Mouse (Mus musculus): ENCODE data around the gene Gtf3c4.

GRCm38 (mm10) chr2:28781310-28781709, 58.9 kb downstream of the Gtf3c4 start:
- TF ChIP-seq CTCF (IDR thresholded peaks at IDR 0.05; ENCODE audit: insufficient read depth, low read length) (no peak), POLR2A (IDR thresholded peaks at IDR 0.05; ENCODE audit: borderline replicate concordance, extremely low read depth, low read depth, low read length) (no peak)
